Mouse (Mus musculus) inflammation-experienced regulatory T-cells, adult 6 months (primary cell): ENCODE data around the gene Rae1. TPM values are rescaled to one million over a fixed set of nuclear protein-coding genes. Genes with fewer than 3 reads are reported as not detected.
A peak's percentile ranks its signal among the peaks of the same experiment; 100 is the strongest.

ENCODE experiments used
- ATAC-seq: one replicate; pipeline ENCODE4 v1.8.0; 2017
- polyA plus RNA-seq, 3 experiments: library from polyadenylated mRNA; unstranded; fragments of 100-300 nt; shearing (Covaris generic); gene quantifications; one replicate each; pipeline ENCODE4 v1.2.1; 2017

The Rae1 gene
- polyA plus RNA-seq, 3 experiments from 2014 or later, result 29.2 to 50.7 (median 50.2) TPM

GRCm38 (mm10) chr2:172996207-172996606 lies 3.7 kb upstream of the Rae1 start:
- ATAC-seq, result no peak

GRCm38 (mm10) chr2:172997748-172998147 lies 2.2 kb upstream of the Rae1 start:
- ATAC-seq, result no peak

DNA sequence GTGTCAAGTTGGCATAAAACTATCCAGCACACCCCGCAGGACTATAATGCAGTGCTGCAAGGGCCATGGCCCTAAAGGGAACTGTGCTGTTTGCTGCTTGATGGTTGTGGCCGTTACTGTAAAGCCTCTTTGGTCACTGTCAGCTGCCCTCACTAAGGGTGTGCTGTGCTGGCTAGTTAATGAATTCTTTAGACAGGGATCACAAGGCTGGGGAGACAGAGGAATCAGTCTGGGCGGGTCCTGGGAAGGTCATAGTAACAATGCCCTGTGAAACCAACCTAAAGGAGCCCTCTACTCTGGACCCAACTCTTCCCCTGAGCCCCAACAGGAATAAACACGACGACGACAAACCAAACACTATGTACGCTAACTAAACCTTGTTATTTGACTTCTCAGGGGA lies 1.4 kb upstream of the Rae1 start:
- ATAC-seq, result no peak

DNA sequence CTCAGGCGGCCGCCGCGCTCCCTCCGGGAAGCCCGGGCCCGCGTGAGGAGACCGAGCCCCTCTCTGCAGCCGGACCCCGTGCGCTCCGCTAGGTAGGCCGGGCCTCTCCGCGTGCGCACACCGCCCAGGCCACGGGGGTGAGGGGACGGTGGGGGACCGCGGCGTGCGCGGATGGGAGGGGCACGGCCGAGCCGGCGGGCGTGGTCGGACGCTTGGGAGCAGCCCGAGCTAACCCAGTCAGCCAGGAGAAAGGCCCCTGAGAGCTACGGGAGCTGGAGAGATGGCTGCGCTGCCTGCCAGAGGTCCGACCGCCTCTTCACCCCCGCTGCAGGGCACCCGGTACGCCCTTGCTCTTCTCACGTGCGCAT lies 352 bp downstream of the Rae1 start:
- ATAC-seq, result peak; percentile 48

DNA sequence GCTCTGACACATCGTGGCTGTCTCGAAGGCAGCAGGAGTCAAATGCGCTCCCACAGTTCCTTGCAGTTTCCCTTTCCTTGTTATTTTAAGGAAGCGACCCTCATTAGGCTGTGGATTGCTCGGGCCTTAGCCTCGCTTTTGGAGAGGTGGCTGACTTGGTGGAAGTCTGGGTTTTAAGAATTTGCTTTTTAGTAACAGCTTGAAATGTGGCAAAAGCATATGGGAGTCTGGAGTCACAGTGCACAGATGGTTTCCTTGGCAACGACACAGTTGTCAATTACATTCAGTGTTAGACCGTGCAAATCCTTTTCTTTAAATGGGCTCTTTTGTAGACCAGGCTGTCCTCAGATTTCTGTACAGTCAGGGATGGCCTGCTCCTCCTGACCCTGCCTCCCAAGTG lies 1.0 kb downstream of the Rae1 start:
- ATAC-seq, result no peak

GRCm38 (mm10) chr2:173003737-173004136 lies 3.8 kb downstream of the Rae1 start:
- ATAC-seq, result no peak

DNA sequence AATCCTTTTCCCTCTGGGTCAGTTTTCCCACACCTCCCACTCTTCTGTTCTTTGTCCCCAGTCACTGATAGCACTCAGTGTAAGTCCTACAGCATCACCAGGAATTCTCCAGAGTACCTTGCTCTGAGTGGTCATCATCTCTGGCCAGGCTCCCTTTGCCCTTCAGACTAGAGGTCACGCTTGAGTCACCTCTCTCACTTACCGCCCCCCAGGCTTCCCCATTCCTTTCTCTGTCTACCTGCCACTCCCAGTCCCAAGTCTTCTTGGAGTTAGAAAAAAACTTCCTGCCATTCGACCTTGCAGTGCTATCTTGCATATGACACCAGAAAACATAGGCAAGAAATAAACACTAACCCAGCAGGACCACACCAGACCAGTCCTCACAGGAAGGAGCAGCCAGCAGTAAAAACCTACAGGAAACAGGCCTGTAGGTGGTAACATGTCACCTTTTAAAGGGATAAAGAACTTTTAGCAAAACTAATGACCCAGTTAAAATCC lies 10.4 kb downstream of the Rae1 start:
- ATAC-seq, result no peak

DNA sequence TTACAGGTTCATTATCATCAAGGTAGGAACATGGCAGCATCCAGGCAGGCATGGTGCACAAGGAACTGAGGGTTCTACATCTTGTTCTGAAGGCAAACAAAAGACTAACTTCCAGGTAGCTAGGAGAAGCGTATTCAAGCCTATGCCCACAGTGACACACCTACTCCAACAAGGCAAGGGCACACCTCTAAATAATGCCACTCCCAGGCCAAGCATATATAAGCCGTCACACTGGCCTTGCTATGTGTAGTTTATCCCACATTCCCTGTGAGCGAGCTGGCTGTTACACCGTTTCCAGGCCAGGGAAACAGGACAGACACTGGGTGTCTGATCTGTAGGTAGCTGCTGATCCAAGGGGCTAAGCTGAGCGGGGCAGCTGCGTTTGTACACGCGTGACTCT lies 11.5 kb downstream of the Rae1 start:
- no peak for ATAC-seq

DNA sequence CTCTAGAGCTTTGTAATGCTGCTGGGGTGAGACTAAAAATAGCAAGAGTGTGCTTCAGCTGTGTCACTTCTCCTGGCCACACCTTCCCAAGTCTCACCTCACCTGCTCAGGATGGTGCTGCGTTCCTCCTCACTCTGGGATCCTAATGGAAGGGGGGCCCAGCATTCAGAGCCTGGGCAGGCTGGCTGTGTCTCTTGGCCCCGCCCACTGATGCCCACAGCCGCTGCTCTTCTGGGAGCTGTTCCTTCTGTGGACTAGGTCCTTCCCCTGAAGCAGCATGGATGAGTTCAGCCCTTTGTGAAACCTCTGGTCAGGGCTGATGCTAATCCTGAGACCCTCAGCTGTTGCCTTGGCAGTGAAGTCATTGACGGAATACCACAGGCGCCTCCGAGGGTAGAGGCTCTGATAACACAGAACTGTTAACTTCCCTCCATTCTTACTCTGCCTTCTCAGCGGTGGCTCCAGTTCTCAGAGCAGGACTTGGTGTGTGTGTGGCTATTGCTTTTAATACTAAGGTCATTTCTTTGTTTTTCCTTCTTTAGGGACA lies 14.9 kb downstream of the Rae1 start:
- no peak for ATAC-seq

GRCm38 (mm10) chr2:173017940-173018339 lies 18.0 kb downstream of the Rae1 start:
- peak; percentile 72 for ATAC-seq

DNA sequence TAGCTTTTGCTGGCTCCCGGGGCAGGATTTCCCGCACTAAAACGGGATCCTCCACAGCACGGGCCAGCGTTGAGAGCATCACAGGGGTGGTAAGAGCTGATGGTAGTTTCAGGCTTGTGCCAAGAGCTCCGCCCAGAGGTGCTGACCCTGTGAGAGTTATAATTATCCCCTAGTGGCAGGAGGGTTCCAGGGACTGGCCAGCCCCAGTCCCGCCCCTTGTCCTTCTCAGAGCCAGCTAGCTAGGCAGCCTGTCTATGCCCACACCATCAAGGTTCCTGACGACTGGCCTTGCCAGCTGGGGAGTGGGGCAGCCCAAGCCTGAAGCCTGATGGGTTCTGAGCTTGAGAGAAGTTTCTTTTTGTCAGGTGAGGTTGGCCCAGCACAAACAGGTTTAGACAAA lies 18.7 kb downstream of the Rae1 start:
- no peak for ATAC-seq

DNA sequence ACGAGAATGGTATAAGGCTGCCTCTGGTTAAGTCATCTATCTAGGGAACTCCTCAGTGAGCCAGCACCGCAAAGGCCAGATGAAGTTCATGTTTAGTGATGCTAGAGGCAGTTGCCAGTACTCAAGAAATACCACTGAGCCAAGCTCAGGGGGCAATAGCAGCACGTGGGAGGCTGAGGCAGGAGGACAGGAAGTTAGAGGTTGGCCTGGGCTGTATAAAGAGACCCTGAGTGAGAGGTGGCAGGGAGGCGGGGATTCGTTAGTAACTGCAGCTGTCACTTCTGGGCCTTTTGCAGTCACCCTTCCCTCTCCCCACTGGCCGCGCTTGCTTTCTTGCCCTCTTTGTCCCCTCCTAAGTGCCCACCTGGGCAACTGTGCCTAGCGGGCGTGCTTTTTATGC lies 19.4 kb downstream of the Rae1 start:
- peak; percentile 8 for ATAC-seq

DNA sequence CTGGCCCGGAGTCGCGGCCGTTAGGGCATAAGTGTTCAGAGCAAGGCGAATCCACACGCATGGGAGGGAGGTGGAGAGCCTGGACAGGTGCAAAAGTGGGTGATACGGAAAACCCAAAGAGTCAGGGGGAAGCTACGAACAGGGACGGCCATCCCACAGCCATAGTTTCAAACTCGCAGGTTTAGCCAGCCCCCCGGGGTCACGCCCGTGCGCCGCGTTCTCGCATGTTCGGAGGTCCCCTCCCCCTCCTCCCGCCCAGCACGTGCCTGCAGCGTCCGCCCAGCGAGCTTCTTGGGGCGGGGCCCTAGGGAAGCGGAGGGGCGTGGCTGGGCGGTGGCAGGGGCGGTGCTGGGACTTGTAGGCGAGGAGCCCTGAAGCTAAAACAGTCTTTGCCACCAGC lies 19.9 kb downstream of the Rae1 start:
- ATAC-seq, result peak; percentile 49

- ATAC-seq, result no peak
Measured at GRCm38 (mm10) chr2:173020430-173020829, 20.5 kb downstream of the Rae1 start, which contains the start of gene Rbm38. Gene Rbm38, plus strand, starts transcription at chr2:173020498.

DNA sequence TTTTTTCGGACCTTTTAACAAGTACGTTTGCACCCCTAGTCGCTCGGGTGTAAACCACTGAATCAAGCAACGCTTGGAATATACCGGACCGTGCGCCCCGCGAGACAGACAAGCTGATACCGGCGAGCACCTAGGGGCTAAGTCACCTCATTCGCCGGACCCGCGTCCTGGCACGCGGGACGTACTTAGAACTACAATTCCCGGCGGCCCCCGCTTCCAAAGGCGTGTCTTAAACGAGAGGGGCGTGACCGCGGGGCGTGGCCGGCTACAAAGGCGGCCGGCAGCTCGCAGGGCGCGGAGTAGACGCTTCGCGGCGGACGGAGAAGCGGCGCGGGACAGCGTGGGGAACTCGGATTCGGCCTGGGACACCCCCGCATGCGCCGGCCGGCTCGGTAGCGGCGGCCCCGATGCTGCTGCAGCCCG lies 21.7 kb downstream of the Rae1 start:
- peak; percentile 46 for ATAC-seq

DNA sequence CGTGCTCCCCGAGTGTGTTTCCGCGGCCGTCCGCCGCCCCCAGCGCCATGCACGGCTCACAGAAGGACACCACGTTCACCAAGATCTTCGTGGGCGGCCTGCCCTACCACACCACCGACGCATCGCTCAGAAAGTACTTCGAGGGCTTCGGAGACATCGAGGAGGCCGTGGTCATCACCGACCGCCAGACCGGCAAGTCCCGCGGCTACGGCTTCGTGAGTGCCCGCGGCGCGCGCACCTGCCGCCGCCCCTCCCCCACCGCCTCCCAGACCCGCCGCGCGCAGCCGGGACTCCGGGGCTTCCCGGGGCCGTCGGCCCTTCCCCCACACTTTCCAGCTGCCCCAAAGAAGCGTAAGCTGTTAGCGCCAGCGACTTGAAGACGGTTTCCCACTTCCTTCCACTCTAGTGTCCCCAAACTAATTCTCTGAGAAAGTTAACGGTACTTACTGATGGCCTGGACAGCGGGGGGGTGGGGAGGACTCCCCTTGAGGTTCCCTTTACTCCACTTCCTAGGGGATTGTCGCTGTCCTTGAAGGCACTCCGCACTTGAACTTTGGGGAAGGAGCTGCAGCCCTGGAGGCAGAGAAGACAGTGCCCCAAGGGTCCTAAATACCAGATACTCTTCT lies 22.3 kb downstream of the Rae1 start:
- no peak for ATAC-seq

GRCm38 (mm10) chr2:173022813-173023212 lies 22.9 kb downstream of the Rae1 start:
- ATAC-seq, result no peak

DNA sequence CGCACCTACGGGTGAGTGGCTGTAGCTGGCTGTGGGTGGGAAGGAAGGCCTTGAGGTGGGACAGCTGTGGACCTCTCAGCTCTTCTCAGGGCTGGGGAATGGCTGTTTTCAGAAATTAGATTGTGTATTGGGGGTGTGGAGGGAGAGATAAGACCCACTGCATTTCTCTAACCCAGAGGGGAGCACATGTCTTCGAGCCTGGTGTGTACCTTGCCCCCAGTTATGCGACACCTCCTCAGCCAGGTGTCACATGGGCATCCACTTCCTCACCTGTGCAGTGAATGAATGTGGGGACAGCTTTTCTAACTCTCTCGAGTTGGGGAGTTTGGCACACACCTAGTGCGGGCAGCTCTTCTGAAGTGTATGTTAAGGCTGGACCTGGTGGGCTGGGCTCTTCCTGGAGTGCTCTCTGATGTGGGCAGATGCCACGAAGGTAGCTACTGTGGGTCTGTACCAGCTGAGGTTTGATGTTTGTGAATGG lies 23.5 kb downstream of the Rae1 start:
- ATAC-seq, result peak; percentile 25

- no peak for ATAC-seq
Measured at GRCm38 (mm10) chr2:173023966-173024365, 24.0 kb downstream of the Rae1 start.

DNA sequence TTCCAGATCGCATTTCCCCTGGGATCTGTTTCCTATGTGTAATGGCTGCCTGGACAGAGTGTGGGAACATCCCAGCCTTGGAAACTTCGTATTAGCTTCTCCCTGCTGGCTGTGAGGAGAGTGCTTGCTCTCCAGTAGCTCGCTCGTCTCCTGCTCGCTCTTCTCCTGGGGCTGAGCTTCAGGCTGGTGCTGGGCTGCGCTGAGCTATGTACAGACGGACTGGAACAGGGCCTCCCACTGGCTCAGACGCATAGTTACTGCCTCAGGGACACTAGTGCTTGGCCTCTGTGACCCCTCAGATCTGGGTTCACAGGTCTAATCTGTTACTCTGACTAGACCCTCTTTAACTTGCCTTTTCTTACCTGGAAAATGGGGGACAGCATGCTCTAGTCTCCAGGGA lies 24.5 kb downstream of the Rae1 start:
- ATAC-seq, result no peak

- ATAC-seq, result no peak
Measured at GRCm38 (mm10) chr2:173024938-173025337, 25.0 kb downstream of the Rae1 start.

- ATAC-seq, result no peak
Measured at GRCm38 (mm10) chr2:173026286-173026685, 26.4 kb downstream of the Rae1 start.

GRCm38 (mm10) chr2:173026688-173027131 lies 26.8 kb downstream of the Rae1 start:
- ATAC-seq, result peak; percentile 70

DNA sequence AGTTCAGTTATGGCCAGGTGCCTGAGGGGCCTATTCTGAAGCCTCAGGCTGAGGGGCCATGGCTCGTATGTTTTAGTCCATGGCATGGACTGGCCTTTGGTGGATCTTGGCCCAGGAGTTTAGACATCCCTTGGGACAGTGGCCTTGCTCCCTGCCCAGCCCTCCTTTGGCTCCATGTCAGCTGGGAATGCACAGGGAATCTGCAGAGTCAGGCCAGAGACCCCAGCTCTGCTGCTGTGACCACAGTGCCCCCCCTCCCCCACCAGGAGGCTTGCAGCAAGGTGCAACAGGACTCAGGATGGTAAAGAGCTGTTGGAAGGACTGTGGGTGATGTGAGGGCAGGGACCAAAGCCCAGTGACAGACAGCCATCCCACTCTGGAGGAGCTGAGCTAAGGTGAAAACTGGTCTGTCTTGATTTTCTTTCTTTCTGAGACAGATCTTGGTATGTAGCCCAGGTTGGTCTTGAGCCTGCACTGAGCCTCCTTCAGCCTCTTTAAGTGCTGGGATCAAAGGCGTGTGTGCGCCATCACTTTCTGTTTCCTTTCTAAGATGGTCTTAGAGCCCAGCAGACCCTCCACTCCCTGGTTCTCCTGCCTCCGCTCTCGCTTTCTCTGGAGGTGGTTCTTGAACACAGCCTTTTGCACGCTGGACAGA lies 27.4 kb downstream of the Rae1 start:
- ATAC-seq, result no peak
